In genomic region chr2:173034998-173035397, GRCm38 (mm10) we compare ENCODE assay signal across 11 mouse cellular contexts. TPM values are rescaled to one million over a fixed set of nuclear protein-coding genes. Genes with fewer than 3 reads are reported as not detected.
DNase-seq lines count a peak whose midpoint lies in the region; ATAC-seq and TF ChIP-seq lines count a peak whose summit lies in the region.
"Had no signal": no experiment of that assay in that cellular context is flagged by ENCODE, and none has a peak within 500 bp of the region (broad histone marks: within the 10 kb centered on the region; RNA-seq: fewer than 3 reads in every experiment).

No protein-coding gene starts in this region.

- intact Hi-C loops in heart, postnatal 25 days (cut with DNase I), result no loop called here

- TF ChIP-seq CTCF in thymus, adult 2 months (IDR thresholded peaks at IDR 0.05; ENCODE audit: borderline replicate concordance, control insufficient read depth, extremely low read depth, insufficient read depth, low read length, poor library complexity), result no peak

- H3K36me3 ChIP-seq in heart, embryonic 14.5 days (ENCODE audit: control insufficient read depth, insufficient read depth, low read length), result peaks cover 62% of the 10 kb centered on the region
- peaks cover 53% of the 10 kb centered on the region for H3K36me3 ChIP-seq in thymus, adult 2 months (ENCODE audit: control insufficient read depth, insufficient read depth, low read length)
- peaks cover 67% of the 10 kb centered on the region for H3K36me3 ChIP-seq in hindbrain, embryonic 10.5 days

- H3K4me2 ChIP-seq in heart, embryonic 14.5 days (ENCODE audit: low read length), result no peak overlapping the region; the same call in 1 of the 2 replicates

- ATAC-seq in heart, embryonic 14.5 days (ENCODE audit: insufficient number of reproducible peaks, insufficient read depth, low FRiP score, low read depth), result no peak
- ATAC-seq in megakaryocyte-erythroid progenitor cell, adult 5-6 weeks (replicated peaks; ENCODE audit: low FRiP score, low TSS enrichment, poor library complexity, severe bottlenecking), result peak; percentile 35
- ATAC-seq: forebrain, embryonic 16.5 days had no signal

- TF ChIP-seq POLR2A in thymus, adult 2 months (IDR thresholded peaks at IDR 0.05; ENCODE audit: control insufficient read depth, extremely low read depth, insufficient read depth, low read length, poor library complexity), result no peak

- H3K9ac ChIP-seq in heart, embryonic 14.5 days (ENCODE audit: low read length), result peak overlapping the region; percentile 42

- peaks cover 6 to 38% of the 10 kb centered on the region in 2 experiments; a peak in 3 of 4 replicates for H3K4me1 ChIP-seq in heart, embryonic 14.5 days (ENCODE audit: control insufficient read depth in 2 of 2, insufficient read depth in 2 of 2, low read length in 2 of 2)
- H3K4me1 ChIP-seq in thymus, adult 2 months (replicated peaks; ENCODE audit: control insufficient read depth, insufficient read depth, low read length), result peaks cover 90% of the 10 kb centered on the region
- H3K4me1 ChIP-seq in hindbrain, embryonic 10.5 days (replicated peaks), result peaks cover 9% of the 10 kb centered on the region; the same call in 1 of the 2 replicates

- no peak overlapping the region for H3K4me3 ChIP-seq in heart, embryonic 14.5 days (ENCODE audit: control insufficient read depth in 1 of 2, insufficient read depth in 1 of 2, low read depth in 1 of 2, low read length in 2 of 2)
- no peak overlapping the region for H3K4me3 ChIP-seq in thymus, adult 2 months (ENCODE audit: control insufficient read depth, insufficient read depth, low read length)
- no peak overlapping the region for H3K4me3 ChIP-seq in hindbrain, embryonic 10.5 days

- 7% methylated on average over 4 of the region's 4 CpGs for WGBS in heart, embryonic 14.5 days
- 44% methylated on average over 4 of the region's 4 CpGs for WGBS in thymus, adult 2 months
- 78% methylated on average over 4 of the region's 4 CpGs for WGBS in hindbrain, embryonic 10.5 days

- no peaks in the 10 kb centered on the region for H3K9me3 ChIP-seq in heart, embryonic 14.5 days (ENCODE audit: control insufficient read depth, low read length)
- no peaks in the 10 kb centered on the region for H3K9me3 ChIP-seq in hindbrain, embryonic 10.5 days

- H3K27me3 ChIP-seq in heart, embryonic 14.5 days (ENCODE audit: control insufficient read depth, insufficient read depth, low read length), result no peaks in the 10 kb centered on the region
- H3K27me3 ChIP-seq in thymus, adult 2 months (ENCODE audit: control insufficient read depth, insufficient read depth, low read length), result no peaks in the 10 kb centered on the region
- no peaks in the 10 kb centered on the region for H3K27me3 ChIP-seq in hindbrain, embryonic 10.5 days (ENCODE audit: insufficient read depth, poor library complexity, severe bottlenecking)

- DNase-seq in heart, postnatal 25 days (ENCODE audit: low spot score), result no peak
- peak; percentile 68 for DNase-seq in c-Kit-positive CD71-positive TER-119-negative erythroid progenitor cells, embryonic 14.5 days (ENCODE audit: low read depth)
- peak; percentile 93 for DNase-seq in liver
- no peak for DNase-seq in thymus, postnatal 0 days (ENCODE audit: low spot score)
- no peak for DNase-seq in thymus, adult 2 months
- no peak for DNase-seq in hindbrain, embryonic 10.5 days (ENCODE audit: low spot score)
- DNase-seq: thymus, adult 18-20 months had no signal

- H3K27ac ChIP-seq in heart, embryonic 14.5 days (replicated peaks in 1 of 2; ENCODE audit: control insufficient read depth in 1 of 2, insufficient read depth in 1 of 2, low read depth in 2 of 2, low read length in 2 of 2), result peak overlapping the region in 1 of 2 experiments; percentile 5; a peak in 2 of 4 replicates
- no peak overlapping the region for H3K27ac ChIP-seq in thymus, adult 2 months (ENCODE audit: control insufficient read depth, insufficient read depth, low read length)
- no peak overlapping the region for H3K27ac ChIP-seq in hindbrain, embryonic 10.5 days
- H3K27ac ChIP-seq: macrophage had no signal

RNA-seq across cellular contexts. Expression of gene Rbm38, which starts 14.7 kb away (rescaled TPM):
- 126 and 129 TPM in 2 replicates for polyA plus RNA-seq in heart, embryonic 14.5 days (2014; fragmentation: Nextera tagmentation; extraction: Ambion mirVana)
- 100 to 1,000 TPM; 167 to 223 TPM for total RNA-seq in heart, postnatal 25 days (2021)
- total RNA-seq in megakaryocyte-erythroid progenitor cell, adult 5-6 weeks (2014; fragmentation: Nextera tagmentation), result 191 and 218 TPM in 2 replicates
- 38.9 and 116 TPM in 2 replicates for total RNA-seq in megakaryocyte-erythroid progenitor cell, adult 5-6 weeks (2017)
- 144 and 151 TPM in 2 replicates for polyA plus RNA-seq in thymus, postnatal 0 days (2015; fragmentation: Nextera tagmentation; extraction: Ambion mirVana)
- 1,267 and 1,290 TPM in 2 replicates for polyA plus RNA-seq in thymus, adult 2 months (2012; rRNA removed)
- polyA plus RNA-seq in hindbrain, embryonic 10.5 days (2016; fragmentation: Nextera tagmentation; extraction: Ambion mirVana), result 92.3 and 95.9 TPM in 2 replicates

RNA-seq across cellular contexts. Expression of gene Rae1, which starts 35.1 kb away (rescaled TPM):
- polyA plus RNA-seq in heart, embryonic 14.5 days (2014; fragmentation: Nextera tagmentation; extraction: Ambion mirVana), result 99.7 and 101 TPM in 2 replicates
- total RNA-seq in heart, postnatal 25 days (2021), result 10 to 100 TPM; 24.4 to 25.3 TPM
- 142 and 149 TPM in 2 replicates for total RNA-seq in megakaryocyte-erythroid progenitor cell, adult 5-6 weeks (2014; fragmentation: Nextera tagmentation)
- 79.4 and 102 TPM in 2 replicates for total RNA-seq in megakaryocyte-erythroid progenitor cell, adult 5-6 weeks (2017)
- 138 and 142 TPM in 2 replicates for polyA plus RNA-seq in thymus, postnatal 0 days (2015; fragmentation: Nextera tagmentation; extraction: Ambion mirVana)
- polyA plus RNA-seq in thymus, adult 2 months (2012; rRNA removed), result 111 and 122 TPM in 2 replicates
- polyA plus RNA-seq in hindbrain, embryonic 10.5 days (2016; fragmentation: Nextera tagmentation; extraction: Ambion mirVana), result 158 and 162 TPM in 2 replicates

RNA-seq across cellular contexts. Expression of gene Spo11, which starts 57.5 kb away (rescaled TPM):
- 0.32 TPM in 1 of 2 replicates, not detected in the other for polyA plus RNA-seq in heart, embryonic 14.5 days (2014; fragmentation: Nextera tagmentation; extraction: Ambion mirVana)
- not detected for total RNA-seq in heart, postnatal 25 days (2021)
- 2.1 and 2.6 TPM in 2 replicates for total RNA-seq in megakaryocyte-erythroid progenitor cell, adult 5-6 weeks (2014; fragmentation: Nextera tagmentation)
- 0.53 TPM in 1 of 2 replicates, not detected in the other for total RNA-seq in megakaryocyte-erythroid progenitor cell, adult 5-6 weeks (2017)
- polyA plus RNA-seq in thymus, postnatal 0 days (2015; fragmentation: Nextera tagmentation; extraction: Ambion mirVana), result 66.2 and 75.4 TPM in 2 replicates
- 101 and 126 TPM in 2 replicates for polyA plus RNA-seq in thymus, adult 2 months (2012; rRNA removed)
- polyA plus RNA-seq in hindbrain, embryonic 10.5 days (2016; fragmentation: Nextera tagmentation; extraction: Ambion mirVana), result 0.47 and 0.49 TPM in 2 replicates
- polyA plus RNA-seq: macrophage had no signal

Comparison
In these comparisons a context has a peak if more than half of its experiments do, and no peak if none do; other contexts are left out.
1. DNase-seq: peak in c-Kit-positive CD71-positive TER-119-negative erythroid progenitor cells, embryonic 14.5 days (single experiment) and liver (single experiment); none in heart, postnatal 25 days (single experiment), thymus, postnatal 0 days (single experiment), thymus, adult 2 months (single experiment) and hindbrain, embryonic 10.5 days (single experiment).
2. RNA of gene Spo11, which starts 57.5 kb away (polyA plus RNA-seq): 101 to 126 TPM in thymus, adult 2 months and 66.2 to 75.4 TPM in thymus, postnatal 0 days; 0.47 to 0.49 TPM in hindbrain, embryonic 10.5 days and 0.32 TPM in heart, embryonic 14.5 days; every median in the first group is over 10 times any median in the second.